ENCODE assay signal across 24 mouse cellular contexts in genomic region chr10:111943026-111943425, GRCm38 (mm10). TPM values are rescaled to one million over a fixed set of nuclear protein-coding genes. Genes with fewer than 3 reads are reported as not detected.
DNase-seq lines count a peak whose midpoint lies in the region; ATAC-seq and TF ChIP-seq lines count a peak whose summit lies in the region.
"Had no signal": no experiment of that assay in that cellular context is flagged by ENCODE, and none has a peak within 500 bp of the region (broad histone marks: within the 10 kb centered on the region; RNA-seq: fewer than 3 reads in every experiment).

No protein-coding gene starts in this region.

- H3K4me2 ChIP-seq in midbrain, postnatal 0 days (ENCODE audit: low read depth, low read length, poor library complexity, severe bottlenecking) = no peak overlapping the region
- H3K4me2 ChIP-seq in stomach, postnatal 0 days (replicated peaks; ENCODE audit: low read depth) = no peak overlapping the region
- H3K4me2 ChIP-seq: embryonic facial prominence, embryonic 13.5 days; forebrain, embryonic 12.5 days; forebrain, embryonic 15.5 days; heart, embryonic 11.5 days; hindbrain, embryonic 12.5 days had no signal

- TF ChIP-seq CTCF in midbrain, postnatal 0 days (IDR thresholded peaks at IDR 0.05) = no peak
- TF ChIP-seq CTCF in stomach, postnatal 0 days (IDR thresholded peaks at IDR 0.05; ENCODE audit: low read depth) = no peak

- H3K4me3 ChIP-seq in heart, embryonic 10.5 days = no peak overlapping the region
- H3K4me3 ChIP-seq in midbrain, embryonic 10.5 days = no peak overlapping the region
- H3K4me3 ChIP-seq in midbrain, postnatal 0 days (ENCODE audit: low read depth, low read length) = no peak overlapping the region
- H3K4me3 ChIP-seq in stomach, postnatal 0 days (ENCODE audit: low read depth, low read length) = no peak overlapping the region
- H3K4me3 ChIP-seq: embryonic facial prominence, embryonic 10.5 days; embryonic facial prominence, embryonic 13.5 days; erythroblast, embryonic 14.5 days; forebrain, embryonic 12.5 days; forebrain, embryonic 15.5 days; heart, adult 2 months; hindbrain, embryonic 12.5 days had no signal

- DNase-seq in heart, embryonic 10.5 days (ENCODE audit: low spot score) = peak; percentile 28
- DNase-seq in heart, adult 11 months = no peak
- DNase-seq in lung, adult 18-20 months = peak; percentile 33 to 56
- no peak for DNase-seq in lung, postnatal 4 days
- peak; percentile 6 for DNase-seq in midbrain, embryonic 10.5 days (ENCODE audit: low spot score)
- no peak for DNase-seq in midbrain, postnatal 0 days (ENCODE audit: low spot score)
- DNase-seq in stomach, postnatal 0 days (ENCODE audit: low spot score) = no peak
- DNase-seq: adrenal gland, adult 8-10 months; adrenal gland, postnatal 25 days; cerebellum, adult 11-12 months; cerebellum, adult 8-10 months; cerebellum, postnatal 10 days; cerebellum, postnatal 36 days; embryo, embryonic 11 days; gastrocnemius, postnatal 25 days; heart, adult 2 months had no signal

- no peaks in the 10 kb centered on the region for H3K4me1 ChIP-seq in heart, embryonic 10.5 days
- no peaks in the 10 kb centered on the region for H3K4me1 ChIP-seq in midbrain, embryonic 10.5 days
- H3K4me1 ChIP-seq in midbrain, postnatal 0 days (ENCODE audit: insufficient read depth, low read length) = no peaks in the 10 kb centered on the region
- no peaks in the 10 kb centered on the region for H3K4me1 ChIP-seq in stomach, postnatal 0 days (replicated peaks; ENCODE audit: control insufficient read depth, insufficient read depth)
- H3K4me1 ChIP-seq: embryonic facial prominence, embryonic 10.5 days; embryonic facial prominence, embryonic 13.5 days; forebrain, embryonic 12.5 days; forebrain, embryonic 15.5 days; hindbrain, embryonic 12.5 days had no signal

- H3K9me3 ChIP-seq in heart, embryonic 10.5 days = no peaks in the 10 kb centered on the region
- H3K9me3 ChIP-seq in midbrain, embryonic 10.5 days (replicated peaks) = no peaks in the 10 kb centered on the region
- no peaks in the 10 kb centered on the region for H3K9me3 ChIP-seq in midbrain, postnatal 0 days (ENCODE audit: low read length)
- H3K9me3 ChIP-seq in stomach, postnatal 0 days (ENCODE audit: control insufficient read depth, low read length) = no peaks in the 10 kb centered on the region
- H3K9me3 ChIP-seq: embryonic facial prominence, embryonic 10.5 days; embryonic facial prominence, embryonic 13.5 days; forebrain, embryonic 12.5 days; forebrain, embryonic 15.5 days; hindbrain, embryonic 12.5 days had no signal

- no peaks in the 10 kb centered on the region for H3K36me3 ChIP-seq in heart, embryonic 10.5 days
- H3K36me3 ChIP-seq in midbrain, embryonic 10.5 days = no peaks in the 10 kb centered on the region
- H3K36me3 ChIP-seq in midbrain, postnatal 0 days (ENCODE audit: insufficient read depth, low read length) = no peaks in the 10 kb centered on the region
- H3K36me3 ChIP-seq in stomach, postnatal 0 days (ENCODE audit: control insufficient read depth, insufficient read depth, low read length) = no peaks in the 10 kb centered on the region
- H3K36me3 ChIP-seq: embryonic facial prominence, embryonic 10.5 days; embryonic facial prominence, embryonic 13.5 days; forebrain, embryonic 12.5 days; forebrain, embryonic 15.5 days; hindbrain, embryonic 12.5 days had no signal

- H3K9ac ChIP-seq in midbrain, postnatal 0 days (replicated peaks; ENCODE audit: low read length, poor library complexity, severe bottlenecking) = no peak overlapping the region
- no peak overlapping the region for H3K9ac ChIP-seq in stomach, postnatal 0 days (ENCODE audit: low read length)
- H3K9ac ChIP-seq: embryonic facial prominence, embryonic 13.5 days; forebrain, embryonic 12.5 days; forebrain, embryonic 15.5 days; hindbrain, embryonic 12.5 days had no signal

- no peak for ATAC-seq in midbrain, postnatal 0 days (ENCODE audit: low FRiP score)
- ATAC-seq in stomach, postnatal 0 days (ENCODE audit: low FRiP score, low TSS enrichment) = no peak
- ATAC-seq: activated CD4-positive, CD25-positive, alpha-beta regulatory T cell, adult 4 months; forebrain, embryonic 15.5 days had no signal

- H3K27me3 ChIP-seq in heart, embryonic 10.5 days (ENCODE audit: insufficient read depth, poor library complexity, severe bottlenecking) = no peaks in the 10 kb centered on the region
- no peaks in the 10 kb centered on the region for H3K27me3 ChIP-seq in midbrain, embryonic 10.5 days (ENCODE audit: low read depth, poor library complexity, severe bottlenecking)
- H3K27me3 ChIP-seq in midbrain, postnatal 0 days (ENCODE audit: insufficient read depth, low read length) = no peaks in the 10 kb centered on the region
- H3K27me3 ChIP-seq in stomach, postnatal 0 days (ENCODE audit: control insufficient read depth, insufficient read depth, low read length) = no peaks in the 10 kb centered on the region
- H3K27me3 ChIP-seq: embryonic facial prominence, embryonic 13.5 days; forebrain, embryonic 12.5 days; forebrain, embryonic 15.5 days; hindbrain, embryonic 12.5 days had no signal

- no peak for TF ChIP-seq EP300 in stomach, postnatal 0 days (optimal IDR thresholded peaks at IDR 0.05)

- no peak overlapping the region for H3K27ac ChIP-seq in heart, embryonic 10.5 days
- no peak overlapping the region for H3K27ac ChIP-seq in midbrain, embryonic 10.5 days (replicated peaks)
- no peak overlapping the region for H3K27ac ChIP-seq in midbrain, postnatal 0 days (ENCODE audit: low read depth, low read length)
- no peak overlapping the region for H3K27ac ChIP-seq in stomach, postnatal 0 days (replicated peaks)
- H3K27ac ChIP-seq: embryonic facial prominence, embryonic 10.5 days; embryonic facial prominence, embryonic 13.5 days; forebrain, embryonic 12.5 days; forebrain, embryonic 15.5 days; heart, adult 2 months; hindbrain, embryonic 12.5 days had no signal

- WGBS in heart, embryonic 10.5 days = 73% methylated on average over 7 of the region's 7 CpGs
- WGBS in midbrain, embryonic 10.5 days = 91% methylated on average over 7 of the region's 7 CpGs
- WGBS in midbrain, postnatal 0 days = 87% methylated on average over 7 of the region's 7 CpGs
- WGBS in stomach, postnatal 0 days = 75% methylated on average over 7 of the region's 7 CpGs

RNA-seq across cellular contexts. Expression of gene Krr1, which starts 29.4 kb away (rescaled TPM):
- 34.9 and 41.0 TPM in 2 replicates for polyA plus RNA-seq in heart, embryonic 10.5 days (2016; fragmentation: Nextera tagmentation; extraction: Ambion mirVana)
- 58.8 and 59.9 TPM in 2 replicates for polyA plus RNA-seq in midbrain, embryonic 10.5 days (2016; fragmentation: Nextera tagmentation; extraction: Ambion mirVana)
- 26.2 and 27.5 TPM in 2 replicates for total RNA-seq in midbrain, postnatal 0 days (2014; rRNA removed)
- polyA plus RNA-seq in midbrain, postnatal 0 days (2015; fragmentation: Nextera tagmentation; extraction: Ambion mirVana) = 27.5 and 27.9 TPM in 2 replicates
- polyA plus RNA-seq in stomach, postnatal 0 days (2015; fragmentation: Nextera tagmentation; extraction: Ambion mirVana) = 17.6 and 18.6 TPM in 2 replicates

RNA-seq across cellular contexts. Expression of gene Glipr1, which starts 59.4 kb away (rescaled TPM):
- polyA plus RNA-seq in heart, embryonic 10.5 days (2016; fragmentation: Nextera tagmentation; extraction: Ambion mirVana) = 0.71 and 1.6 TPM in 2 replicates
- 0.77 and 1.2 TPM in 2 replicates for polyA plus RNA-seq in midbrain, embryonic 10.5 days (2016; fragmentation: Nextera tagmentation; extraction: Ambion mirVana)
- total RNA-seq in midbrain, postnatal 0 days (2014; rRNA removed) = 0.49 and 2.7 TPM in 2 replicates
- polyA plus RNA-seq in midbrain, postnatal 0 days (2015; fragmentation: Nextera tagmentation; extraction: Ambion mirVana) = 0.85 and 1.2 TPM in 2 replicates
- polyA plus RNA-seq in stomach, postnatal 0 days (2015; fragmentation: Nextera tagmentation; extraction: Ambion mirVana) = 12.9 and 16.0 TPM in 2 replicates
- total RNA-seq: gastrocnemius, postnatal 25 days had no signal
- polyA plus RNA-seq: erythroblast, embryonic 14.5 days had no signal

Comparison
In these comparisons a context has a peak if more than half of its experiments do, and no peak if none do; other contexts are left out.
1. DNase-seq: peak in heart, embryonic 10.5 days (single experiment), lung, adult 18-20 months (2 of 2) and midbrain, embryonic 10.5 days (single experiment); none in heart, adult 11 months (single experiment), lung, postnatal 4 days (0 of 2), midbrain, postnatal 0 days (single experiment) and stomach, postnatal 0 days (single experiment).